Mouse (Mus musculus): Measurements from ENCODE around the gene Pcca. TPM values are rescaled to one million over a fixed set of nuclear protein-coding genes. Genes with fewer than 3 reads are reported as not detected.
"Not testable (repeated sequence)": the region's sequence is repeated elsewhere in the genome, so short reads cannot be mapped to it uniquely, and the experiment has no call there.

Gene Pcca
- polyA plus RNA-seq, 3 experiments from 2014 or later: 11.4 to 26.5 (median 20.4) TPM

DNA sequence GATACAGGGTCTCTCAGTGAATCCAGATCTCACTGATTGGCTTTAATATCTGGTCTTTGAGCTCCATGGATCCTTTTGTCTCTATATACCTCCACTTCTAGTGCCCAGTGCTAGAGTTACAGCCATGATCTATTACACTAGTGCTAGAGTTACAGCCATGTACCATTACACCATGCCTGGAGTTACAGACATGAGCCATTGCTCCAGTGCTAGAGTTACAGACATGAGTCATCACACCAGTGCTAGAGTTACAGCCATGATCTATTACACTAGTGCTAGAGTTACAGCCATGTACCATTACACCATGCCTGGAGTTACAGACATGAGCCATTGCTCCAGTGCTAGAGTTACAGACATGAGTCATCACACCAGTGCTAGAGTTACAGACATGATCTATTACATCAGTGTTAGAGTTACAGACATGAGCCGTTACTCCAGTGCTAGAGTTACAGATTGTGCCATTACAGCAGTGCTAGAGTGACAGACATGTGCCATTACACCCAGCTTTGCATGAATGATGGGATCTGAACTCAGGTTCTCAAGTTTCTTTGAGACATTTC, 26.8 kb downstream of the Pcca start:
- ATAC-seq: not testable (repeated sequence)

DNA sequence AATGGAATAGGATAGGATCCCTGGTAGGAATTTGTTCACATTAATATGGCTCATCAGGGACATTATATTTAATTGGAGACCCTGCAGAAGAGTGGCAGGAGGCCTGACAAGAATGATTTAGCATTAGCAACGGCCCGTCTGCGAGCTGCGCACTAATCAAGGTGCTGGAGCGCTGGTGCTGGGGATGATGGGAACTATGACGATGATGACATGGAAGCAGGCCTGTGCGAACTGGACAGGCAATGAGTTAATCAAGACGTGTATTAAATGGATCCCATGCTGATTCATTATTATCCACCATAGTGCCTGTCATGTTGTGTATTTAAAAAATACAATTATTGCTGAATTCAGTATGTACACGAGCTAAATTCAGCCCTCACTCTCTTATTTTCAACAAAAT, 36.7 kb downstream of the Pcca start:
- ATAC-seq: no peak

DNA sequence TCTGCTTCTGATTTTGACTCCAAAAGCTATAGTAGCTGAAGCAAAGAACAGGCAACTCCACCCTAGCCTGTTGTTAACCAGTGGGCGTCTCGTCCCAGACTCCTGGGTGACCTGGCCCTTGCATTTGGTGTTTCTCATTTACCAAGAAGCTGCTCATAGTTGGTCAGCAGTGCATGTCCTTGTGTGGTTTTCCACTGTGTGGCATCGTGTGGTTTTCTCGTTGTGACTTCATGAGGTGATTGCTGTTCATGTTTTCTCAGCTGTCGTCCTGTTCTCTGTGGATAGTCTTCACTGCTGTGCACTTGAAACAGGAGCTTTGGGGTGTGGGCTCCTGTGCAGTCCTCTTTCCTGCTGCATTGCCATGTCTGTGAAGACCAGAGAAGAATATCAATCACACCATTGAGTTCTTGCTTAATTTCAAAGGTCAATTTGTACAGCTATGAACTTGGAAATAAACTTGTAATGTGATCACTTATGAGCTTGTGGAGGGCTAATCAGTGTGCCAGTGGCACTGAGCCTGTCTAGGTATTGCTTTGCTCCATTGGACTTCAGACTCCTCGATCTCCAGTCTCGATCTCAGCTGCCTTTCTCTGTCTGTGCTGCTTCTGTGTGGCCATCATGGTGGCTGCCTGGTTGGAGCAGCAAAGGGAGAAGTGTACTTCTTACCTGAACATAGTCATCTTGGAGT, 40.1 kb downstream of the Pcca start:
- no peak for ATAC-seq

DNA sequence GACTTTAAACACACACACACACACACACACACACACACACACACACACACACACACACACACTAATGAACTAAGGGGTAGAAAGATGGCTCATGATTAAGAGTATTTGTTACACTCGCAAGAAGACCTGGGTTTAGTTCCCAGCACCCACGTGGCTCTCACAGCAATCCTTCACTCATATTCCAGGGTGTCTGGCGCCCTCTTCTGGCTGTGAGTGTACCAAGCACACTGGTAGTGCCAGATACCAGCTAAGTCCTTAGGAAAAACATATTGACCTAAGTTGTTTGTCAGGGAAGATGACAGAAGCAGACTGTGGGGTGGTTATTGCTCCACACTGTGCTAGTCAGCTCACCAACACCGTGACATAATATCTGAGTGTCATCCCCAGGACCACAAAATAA, 43.7 kb downstream of the Pcca start:
- no peak for ATAC-seq

DNA sequence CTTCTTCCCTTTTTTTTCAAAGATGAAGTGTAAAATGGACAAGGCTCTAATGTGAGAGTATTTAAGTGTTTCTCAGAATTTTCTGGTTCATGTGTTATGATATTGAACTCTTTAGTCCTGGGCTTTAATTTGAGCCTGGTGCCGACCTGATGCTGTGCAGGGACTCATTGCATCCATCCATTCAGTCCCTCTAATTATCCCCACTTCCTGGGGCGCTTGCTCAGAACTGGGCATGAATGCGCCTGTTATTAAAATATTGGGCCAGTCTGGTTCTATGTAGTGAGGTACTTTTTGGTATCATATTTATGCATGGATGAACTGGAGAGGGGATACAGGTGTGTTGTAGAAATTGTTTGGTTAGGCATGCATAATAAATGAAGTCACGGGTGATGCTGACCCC, 47.9 kb downstream of the Pcca start:
- no peak for ATAC-seq

DNA sequence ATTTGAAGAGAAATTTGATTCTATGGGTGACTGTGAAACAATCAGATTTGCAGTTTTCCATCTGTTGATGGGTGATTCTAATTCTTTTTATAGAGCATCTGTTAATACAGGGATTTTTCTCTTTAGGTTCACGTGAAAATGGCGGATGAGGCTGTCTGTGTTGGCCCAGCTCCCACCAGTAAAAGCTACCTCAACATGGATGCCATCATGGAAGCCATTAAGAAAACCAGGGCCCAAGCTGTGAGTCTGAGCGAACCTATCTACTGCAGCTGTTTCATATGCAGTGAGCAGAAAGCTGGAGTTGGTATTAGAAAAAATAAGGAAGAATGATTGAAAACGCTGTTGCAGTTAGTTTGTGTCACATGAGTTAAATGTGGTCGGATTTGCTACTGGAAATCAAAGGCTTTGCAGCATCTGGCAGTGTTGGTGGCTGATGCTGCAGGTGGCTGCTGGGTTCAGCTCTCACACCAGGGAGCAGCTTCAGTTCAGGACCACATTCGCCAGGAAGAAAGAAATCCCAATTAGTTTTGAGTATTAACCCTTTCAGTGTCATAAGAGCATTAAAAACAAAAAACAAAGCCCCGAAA, 48.5 kb downstream of the Pcca start:
- no peak for ATAC-seq

DNA sequence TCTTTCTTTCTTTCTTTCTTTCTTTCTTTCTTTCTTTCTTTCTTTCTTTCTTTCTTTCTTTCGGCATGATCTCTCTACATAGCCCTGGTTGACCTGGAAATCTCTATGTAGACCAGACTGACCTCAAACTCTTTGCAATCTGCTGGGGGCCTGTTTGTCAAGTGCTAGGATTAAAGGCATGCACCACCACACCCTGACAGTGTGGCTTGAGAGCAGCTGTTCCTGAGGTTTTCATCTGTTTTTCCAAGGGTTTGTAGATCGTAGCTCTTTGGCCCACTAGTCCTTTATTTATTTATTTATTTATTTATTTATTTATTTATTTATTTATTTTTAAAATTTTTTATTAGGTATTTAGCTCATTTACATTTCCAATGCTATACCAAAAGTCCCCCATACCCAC, 50.0 kb downstream of the Pcca start:
- not testable (repeated sequence) for ATAC-seq

DNA sequence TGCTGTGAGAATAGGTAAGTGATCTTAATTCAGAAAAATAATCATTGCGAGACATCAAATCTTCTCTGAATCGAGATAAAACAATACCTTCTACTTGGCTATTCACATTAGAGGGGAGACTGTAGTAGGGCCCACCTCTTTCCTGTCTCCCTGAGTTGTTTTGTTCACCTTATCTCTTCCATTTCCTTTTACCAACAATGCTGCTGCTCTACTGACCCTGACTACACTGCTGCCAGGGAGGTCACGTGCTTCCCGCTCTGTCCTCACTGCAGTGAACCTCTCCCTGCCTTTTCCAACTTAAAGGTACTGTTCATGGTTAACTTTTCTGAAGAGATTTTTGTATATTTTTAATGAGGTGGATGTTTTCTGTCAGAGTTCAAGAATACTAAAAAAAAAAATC, 52.8 kb downstream of the Pcca start:
- no peak for ATAC-seq

DNA sequence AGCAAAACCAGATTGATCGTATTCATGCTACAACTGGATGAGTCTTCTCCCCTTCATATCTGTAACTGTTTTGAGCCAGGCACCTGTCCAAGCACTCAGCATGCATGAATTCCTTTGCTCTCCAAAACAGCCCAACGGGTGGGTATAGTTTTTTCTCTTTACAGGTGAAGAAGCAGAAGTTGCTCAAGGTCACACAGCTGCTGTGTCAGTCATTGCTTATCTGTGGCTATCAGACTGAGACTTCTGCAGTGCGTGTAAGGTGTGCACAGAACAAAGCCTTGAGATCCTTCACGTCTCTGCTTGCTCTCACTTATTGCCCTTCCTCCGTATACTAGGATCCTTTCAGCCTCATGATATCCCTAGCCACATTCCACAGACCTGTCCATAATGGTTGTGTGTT, 63.4 kb downstream of the Pcca start:
- no peak for ATAC-seq

DNA sequence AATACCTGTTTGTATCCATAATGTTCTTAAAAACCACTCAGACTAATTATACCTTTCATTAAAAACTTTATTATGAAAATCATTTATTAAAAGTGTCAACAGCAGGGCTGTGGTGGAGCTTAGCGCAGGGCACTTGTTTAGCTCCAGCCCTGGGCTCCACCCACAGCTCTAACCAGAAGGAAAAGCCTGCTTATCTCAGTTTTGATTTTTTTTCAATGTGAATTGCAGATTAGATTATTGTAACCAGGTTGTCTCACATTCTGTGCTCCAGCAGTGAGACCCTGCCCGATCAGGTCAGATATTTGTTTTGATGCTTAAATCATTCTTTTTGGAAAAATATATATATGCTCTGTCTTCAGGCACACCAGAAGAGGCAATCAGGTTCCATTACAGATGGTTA, 64.7 kb downstream of the Pcca start:
- no peak for ATAC-seq

DNA sequence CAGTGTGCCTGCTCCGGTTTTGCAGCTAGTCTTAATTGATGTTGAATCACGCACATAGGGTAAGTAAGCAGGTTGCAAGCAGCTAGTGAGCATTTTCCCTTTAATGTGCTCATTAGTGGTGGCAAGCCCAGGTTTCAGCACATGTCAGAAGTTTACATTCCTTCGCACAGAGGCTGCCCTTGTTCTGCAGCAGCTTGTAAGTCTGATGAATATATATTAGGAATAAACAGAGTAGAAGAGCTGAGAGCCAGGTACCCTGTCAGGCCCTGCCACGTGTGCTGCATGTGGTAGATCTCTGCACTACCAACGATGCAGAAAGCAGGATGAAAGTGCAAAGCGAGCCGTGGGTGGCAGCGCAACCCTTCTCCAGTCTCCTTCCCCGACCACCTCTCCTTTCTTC, 65.7 kb downstream of the Pcca start:
- ATAC-seq: no peak

DNA sequence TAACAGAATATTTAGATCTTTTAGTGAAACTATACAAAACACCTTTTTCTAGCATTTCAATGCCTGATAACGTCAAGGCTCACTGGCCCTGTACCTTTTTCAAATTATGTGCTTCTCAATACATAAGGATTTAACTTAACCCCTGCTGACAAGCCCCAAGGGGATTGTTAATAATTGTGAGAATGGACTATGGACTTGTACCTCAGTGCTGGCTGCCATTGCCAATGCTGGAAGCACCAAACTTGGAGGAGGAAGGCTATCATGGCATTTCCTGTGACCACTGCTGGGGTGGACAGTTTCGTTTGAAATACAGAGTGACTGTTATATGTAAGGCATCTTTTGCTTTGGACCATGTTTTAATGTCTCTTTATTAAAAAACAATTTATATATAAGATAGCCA, 68.6 kb downstream of the Pcca start:
- no peak for ATAC-seq

DNA sequence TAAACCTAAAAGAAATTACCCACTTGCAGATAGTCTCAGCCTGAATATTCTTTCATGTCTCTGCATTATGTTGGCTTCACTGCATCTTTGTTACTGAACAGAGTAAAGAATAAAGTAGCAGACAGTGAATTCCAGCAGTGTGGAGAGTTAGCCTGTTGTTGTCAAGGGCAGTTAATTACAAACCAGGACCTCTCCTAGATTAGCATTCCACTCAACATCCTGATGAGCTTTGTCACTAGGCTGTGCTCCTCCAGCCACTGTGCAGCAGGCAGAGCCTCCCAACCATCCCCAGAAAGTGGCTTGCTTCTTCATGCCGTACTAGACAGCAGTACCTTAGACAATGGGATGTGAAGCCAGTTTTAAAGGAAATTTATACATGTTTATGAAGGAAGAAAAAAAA, 72.4 kb downstream of the Pcca start:
- ATAC-seq: no peak

DNA sequence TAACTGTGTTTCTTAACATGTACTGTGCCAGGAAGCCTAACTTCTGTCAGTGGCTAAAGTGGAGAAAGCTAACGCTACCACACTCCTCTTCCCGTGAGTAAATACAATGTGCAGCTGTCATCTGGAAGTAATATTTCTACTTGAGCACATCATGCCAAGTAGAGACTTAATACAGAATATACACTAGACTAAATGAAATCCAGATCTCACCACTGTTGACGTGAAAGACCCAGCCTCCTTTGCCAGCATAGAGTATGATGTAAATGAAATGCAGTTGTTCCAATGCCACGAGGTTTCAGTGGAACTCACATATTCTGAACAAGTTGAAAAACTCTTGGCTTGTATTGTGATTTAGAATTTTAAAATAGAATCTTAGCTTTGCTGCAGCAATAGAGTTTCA, 73.3 kb downstream of the Pcca start:
- ATAC-seq: no peak

DNA sequence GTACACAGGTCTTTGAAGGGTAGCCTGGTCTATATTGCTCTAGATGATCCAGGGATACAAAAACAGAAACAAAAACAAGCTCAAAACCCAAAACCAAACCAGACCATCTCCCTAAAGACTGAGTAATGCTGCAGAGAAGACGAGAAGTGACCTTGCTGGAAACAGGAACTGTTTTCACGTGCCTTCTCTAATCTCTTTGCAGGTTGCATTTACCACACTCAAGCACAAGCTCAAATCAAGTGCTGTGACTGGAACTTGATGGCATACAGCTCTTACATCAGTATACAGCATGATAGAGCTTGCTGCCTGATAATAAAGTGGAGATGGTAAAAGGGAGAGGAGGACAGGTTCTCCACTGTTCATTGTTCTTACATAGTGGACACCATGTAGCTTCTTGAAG, 74.2 kb downstream of the Pcca start:
- ATAC-seq: no peak

DNA sequence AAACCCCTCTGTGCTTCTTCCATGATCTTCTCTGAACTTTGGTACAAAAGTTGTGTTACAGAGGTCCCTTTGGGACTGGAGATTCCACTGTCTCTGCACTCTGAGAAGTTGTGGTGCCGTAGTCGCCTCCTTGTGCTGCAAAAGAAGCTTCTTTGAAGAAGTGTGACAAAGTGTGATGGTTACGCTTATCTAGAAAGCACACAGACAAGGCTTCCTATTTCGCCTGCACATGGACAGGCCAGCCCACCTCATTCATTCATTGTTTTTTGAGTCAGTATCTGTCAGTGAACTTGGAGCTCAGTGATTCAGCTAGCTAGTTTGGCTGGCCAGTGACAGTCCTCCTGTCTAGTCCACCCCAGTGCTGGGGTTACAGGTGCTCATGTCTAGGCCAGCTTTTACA, 76.9 kb downstream of the Pcca start:
- ATAC-seq: no peak

DNA sequence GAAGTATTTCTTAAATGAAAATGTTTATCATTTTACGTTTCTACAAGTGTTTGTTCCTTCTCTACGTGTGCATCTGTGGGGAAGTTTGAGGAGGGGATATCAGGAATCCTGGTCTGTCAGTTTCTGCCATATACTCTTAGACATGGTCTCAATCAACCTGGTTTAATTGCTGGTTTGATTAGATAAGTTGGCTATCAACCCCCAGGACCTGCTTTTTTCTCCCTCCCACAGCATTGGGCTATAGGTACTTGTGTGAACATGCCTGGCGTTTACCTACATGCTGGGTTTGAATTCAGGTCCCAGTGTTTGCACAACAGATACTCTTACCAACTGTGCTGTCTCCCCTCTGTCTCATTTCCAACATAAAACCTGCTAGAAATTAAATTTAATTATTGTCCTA, 78.2 kb downstream of the Pcca start:
- ATAC-seq: no peak

DNA sequence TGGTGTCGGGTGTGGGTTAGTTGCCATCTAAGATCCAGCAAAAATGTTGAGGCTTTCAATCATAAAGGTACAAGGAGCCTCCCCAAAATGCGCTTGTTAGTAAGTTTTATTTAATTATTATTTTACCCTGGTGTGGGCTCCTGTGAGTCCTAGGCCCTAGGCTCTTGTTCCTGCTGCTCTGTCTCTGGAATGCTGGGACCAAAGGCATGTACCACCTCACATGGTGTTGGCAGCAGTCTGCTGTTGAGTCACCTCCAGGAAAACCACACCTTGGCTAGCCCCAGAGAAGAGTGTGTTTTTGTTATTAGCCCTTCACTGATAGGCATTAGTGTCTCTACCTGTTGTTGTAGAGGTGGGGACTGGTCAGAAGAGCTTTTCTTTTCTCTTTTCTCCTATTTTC, 83.5 kb downstream of the Pcca start:
- no peak for ATAC-seq

DNA sequence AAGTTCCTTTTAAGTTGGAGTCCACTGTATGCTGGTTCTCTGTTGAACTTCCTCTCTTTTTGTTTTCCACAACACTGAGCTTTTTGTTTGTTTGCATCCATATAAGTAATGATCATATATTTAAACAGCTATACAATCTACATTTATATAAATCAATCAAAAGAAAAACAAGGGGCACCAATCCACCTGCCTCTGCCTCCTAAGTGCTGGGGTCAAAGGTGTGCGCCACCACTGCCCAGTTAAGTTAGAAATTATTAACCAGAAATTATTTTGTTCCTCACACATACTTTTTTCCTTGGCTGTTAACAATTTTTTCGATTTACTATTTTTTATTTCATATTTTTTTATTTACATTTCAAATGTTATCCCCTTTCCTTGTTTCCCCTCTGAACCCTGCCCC, 99.3 kb downstream of the Pcca start:
- ATAC-seq: no peak

DNA sequence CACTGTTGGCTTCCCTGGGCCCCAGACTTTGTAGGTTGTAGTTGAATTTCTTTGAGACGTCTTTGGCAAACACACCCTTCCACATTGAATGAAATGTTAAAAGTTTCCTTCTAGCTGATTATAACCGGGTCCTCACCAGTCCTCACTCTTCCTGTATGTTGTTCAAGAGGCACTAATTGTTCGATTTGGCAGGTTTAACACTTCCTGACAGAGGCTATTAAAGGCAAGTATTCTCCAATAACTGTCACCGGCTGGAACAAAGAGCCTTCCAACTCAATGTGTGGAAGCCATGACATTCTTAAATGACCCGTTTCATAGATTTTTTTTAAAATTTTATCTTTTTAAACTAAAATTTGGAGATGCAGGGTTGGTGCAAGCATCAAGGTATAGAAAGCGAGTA, 102.5 kb downstream of the Pcca start:
- ATAC-seq: no peak

DNA sequence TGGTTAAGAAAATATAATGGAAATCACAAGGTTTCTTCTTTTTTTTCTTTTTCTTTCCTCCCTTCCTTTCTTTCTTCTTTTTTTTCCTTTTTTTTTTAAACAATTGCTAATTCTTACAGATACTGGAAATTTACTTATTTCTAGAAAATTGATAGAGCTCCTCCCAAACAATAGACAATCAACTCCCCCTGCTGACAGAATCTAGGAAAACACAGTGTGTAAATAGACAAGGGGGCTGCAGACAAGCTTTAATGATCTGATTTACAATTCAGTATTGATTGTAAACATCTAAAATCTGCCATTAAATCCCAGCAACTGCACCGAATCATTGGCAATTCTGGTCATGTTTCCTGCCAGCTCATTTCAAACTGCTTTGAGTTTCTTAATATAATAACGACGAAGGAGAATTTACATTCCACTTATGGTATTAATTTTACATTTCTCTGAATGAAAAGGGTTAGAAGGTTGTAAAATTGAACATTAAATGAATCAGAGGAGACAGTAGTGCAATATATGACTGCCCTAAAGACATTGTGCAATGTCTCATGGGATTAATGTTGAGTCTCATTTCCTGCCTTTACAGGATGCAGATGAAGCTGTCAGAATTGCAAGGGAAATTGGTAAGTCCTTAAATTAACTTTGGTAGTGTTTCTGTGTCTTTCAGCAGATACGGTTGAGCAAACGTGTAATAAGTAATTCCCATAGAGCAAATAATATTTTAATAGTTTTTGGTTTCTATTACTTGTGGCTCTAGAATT, 103.9 kb downstream of the Pcca start:
- no peak for ATAC-seq

DNA sequence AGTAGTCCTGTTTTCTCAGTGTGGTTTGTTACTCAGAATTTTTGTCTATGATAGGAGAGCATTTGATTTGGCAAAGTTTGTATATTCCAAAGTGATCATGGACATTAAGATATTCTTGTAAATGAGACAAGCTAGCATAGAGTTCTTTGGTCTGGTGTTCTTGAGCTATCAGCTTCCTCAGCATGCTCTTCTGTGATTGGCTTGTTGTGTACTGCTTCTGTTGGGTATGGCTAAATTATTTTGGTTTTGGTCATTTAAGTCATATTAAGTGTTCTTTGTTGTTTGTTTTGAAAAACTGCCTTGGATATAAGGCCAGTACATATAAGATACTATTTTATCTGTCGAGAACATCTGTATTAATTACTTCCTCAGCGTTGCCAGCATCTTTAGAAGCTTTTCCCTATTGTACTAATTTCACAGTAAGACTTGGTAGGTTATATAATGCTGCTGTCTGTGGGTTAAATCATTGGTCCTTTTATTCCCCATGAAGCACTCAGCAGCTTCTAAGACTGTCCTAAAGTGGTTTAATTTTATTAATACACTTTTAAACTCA, 105.1 kb downstream of the Pcca start:
- ATAC-seq: no peak

DNA sequence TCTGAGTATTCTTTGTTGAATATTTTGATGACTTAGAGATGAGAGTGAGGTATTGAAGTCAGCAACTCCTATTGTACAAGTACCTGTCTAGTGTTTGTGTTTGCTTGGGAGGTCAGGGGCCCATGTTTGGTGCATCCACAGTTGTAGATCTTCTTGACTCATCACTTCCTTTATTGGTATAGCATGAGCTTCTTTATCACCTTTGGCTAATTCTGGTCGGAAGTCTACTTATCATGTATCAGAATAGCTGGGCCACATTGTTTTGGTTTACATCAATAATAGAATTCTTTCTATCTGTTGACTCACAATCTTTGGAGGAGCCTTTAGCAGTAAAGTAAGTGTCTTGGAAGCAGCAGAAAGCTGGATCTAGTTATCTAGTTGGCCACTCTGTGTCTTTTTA, 108.3 kb downstream of the Pcca start:
- ATAC-seq: no peak

DNA sequence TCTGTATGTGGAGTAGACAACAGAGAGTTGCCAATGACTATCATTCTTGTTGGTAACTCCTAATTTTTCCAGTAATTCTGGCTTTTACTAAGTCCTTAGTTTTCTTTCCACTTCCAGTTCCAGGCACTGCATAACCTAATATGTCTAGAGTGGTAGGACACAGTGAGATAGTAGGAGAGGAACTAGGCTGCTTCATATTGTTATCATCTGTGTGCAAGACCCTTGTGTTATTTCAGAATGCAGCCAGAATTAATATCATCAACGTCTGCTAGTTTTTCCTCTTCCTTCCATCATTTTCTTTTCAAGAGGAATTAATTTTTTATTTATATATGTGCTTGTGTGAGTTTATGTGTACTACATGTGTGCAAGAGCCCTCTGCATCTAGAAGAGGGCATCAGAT, 114.1 kb downstream of the Pcca start:
- ATAC-seq: no peak
